Mouse (Mus musculus) heart, embryonic 14.5 days (tissue): Measurements from ENCODE around the gene Klc1. TPM values are rescaled to one million over a fixed set of nuclear protein-coding genes. Genes with fewer than 3 reads are reported as not detected.

Source experiments
- ATAC-seq: fragments of 200-750 bp; cut with Nextera tagmentation; 2 replicates; pipeline ENCODE4 v1.8.0; 2017; ENCODE audit warnings: low read depth, moderate TSS enrichment; ENCODE audit not compliant: insufficient number of reproducible peaks, insufficient read depth, low FRiP score
- H3K27ac ChIP-seq, 2 experiments: fragments of 200-500 bp in 1 of 2; fragments of 300-500 bp in 1 of 2; sonication (generic) in 1 of 2; replicated peaks in 1 of 2; 2 replicates each; pipeline ENCODE4 v1.5.1; 2012 to 2014; ENCODE audit warnings: low read depth in 2 of 2, low read length in 2 of 2, control low read depth in 1 of 2, mild to moderate bottlenecking in 1 of 2, mixed read lengths in 1 of 2; ENCODE audit not compliant: control insufficient read depth in 1 of 2, insufficient read depth in 1 of 2
- H3K27me3 ChIP-seq: fragments of 300-500 bp; sonication (generic); 2 replicates; pipeline ENCODE4 v1.6.1; 2014; ENCODE audit warnings: mild to moderate bottlenecking, low read length, control low read depth; ENCODE audit not compliant: control insufficient read depth, insufficient read depth
- H3K36me3 ChIP-seq: fragments of 300-500 bp; sonication (generic); 2 replicates; pipeline ENCODE4 v1.6.1; 2014; ENCODE audit warnings: mild to moderate bottlenecking, control low read depth, low read length, mixed read lengths; ENCODE audit not compliant: control insufficient read depth, insufficient read depth
- H3K4me1 ChIP-seq, 2 experiments: fragments of 200-500 bp in 1 of 2; fragments of 300-500 bp in 1 of 2; sonication (generic) in 1 of 2; 2 replicates each; pipeline ENCODE4 v1.6.1; 2012 to 2014; ENCODE audit warnings: low read length in 2 of 2, control low read depth in 1 of 2, mixed read lengths in 1 of 2; ENCODE audit not compliant: control insufficient read depth in 2 of 2, insufficient read depth in 2 of 2
- H3K4me2 ChIP-seq: fragments of 300-500 bp; sonication (generic); 2 replicates; pipeline ENCODE4 v1.6.1; 2014; ENCODE audit warnings: mild to moderate bottlenecking, low read length
- H3K4me3 ChIP-seq, 2 experiments: fragments of 200-500 bp in 1 of 2; fragments of 300-500 bp in 1 of 2; sonication (generic) in 1 of 2; 2 replicates each; pipeline ENCODE4 v1.5.1; 2012 to 2014; ENCODE audit warnings: low read length in 2 of 2, mild to moderate bottlenecking in 2 of 2, control low read depth in 1 of 2, low read depth in 1 of 2, moderate library complexity in 1 of 2; ENCODE audit not compliant: control insufficient read depth in 1 of 2, insufficient read depth in 1 of 2
- H3K9ac ChIP-seq: fragments of 300-500 bp; sonication (generic); 2 replicates; pipeline ENCODE4 v1.6.1; 2014; ENCODE audit warnings: mild to moderate bottlenecking, low read length
- H3K9me3 ChIP-seq: fragments of 300-500 bp; sonication (generic); 2 replicates; pipeline ENCODE4 v1.6.1; 2016; ENCODE audit warnings: low read length, control low read depth; ENCODE audit not compliant: control insufficient read depth
- WGBS: fragments of 180-500 bp; shearing (Covaris S2); extraction: QIAGEN DNeasy Blood & Tissue Kit; methylation state at CpG from one replicate; pipeline ENCODE4 v1.1.7; 2014; 5-methylcytosine and 5-hydroxymethylcytosine counted together
- polyA plus RNA-seq: library from polyadenylated mRNA; unstranded; fragments of >200 nt; fragmentation: Nextera tagmentation; extraction: Ambion mirVana; gene quantifications from 2 replicates; pipeline ENCODE4 v1.2.1, GENCODE M21; 2014

Klc1 gene
- polyA plus RNA-seq, 1 experiment from 2014 or later = 118 TPM

GRCm38 (mm10) chr12:111756082-111756697 lies 2.5 kb upstream of the Klc1 start:
- Histone ChIP-seq H3K27ac (no peak overlapping the region), H3K36me3 (no peaks in the 10 kb centered on the region), H3K4me1 (peaks cover 10 to 29% of the 10 kb centered on the region in 2 experiments), H3K4me3 (no peak overlapping the region), H3K27me3 (no peaks in the 10 kb centered on the region), H3K9ac (no peak overlapping the region), H3K9me3 (no peaks in the 10 kb centered on the region), H3K4me2 (no peak overlapping the region)
- ATAC-seq = no peak
- 60% methylated on average over 4 of the region's 4 CpGs for WGBS

GRCm38 (mm10) chr12:111756698-111757082 lies 2.0 kb upstream of the Klc1 start:
- WGBS = 14% methylated on average over 5 of the region's 5 CpGs
- no peak for ATAC-seq
- Histone ChIP-seq H3K27ac (no peak overlapping the region), H3K4me1 (peaks cover 10 to 30% of the 10 kb centered on the region in 2 experiments), H3K4me2 (no peak overlapping the region), H3K9ac (no peak overlapping the region), H3K4me3 (no peak overlapping the region), H3K36me3 (no peaks in the 10 kb centered on the region), H3K27me3 (no peaks in the 10 kb centered on the region), H3K9me3 (no peaks in the 10 kb centered on the region)

GRCm38 (mm10) chr12:111757561-111758325 lies 906 bp upstream of the Klc1 start:
- H3K27me3 ChIP-seq = no peaks in the 10 kb centered on the region
- ATAC-seq = no peak
- H3K9me3 ChIP-seq = no peaks in the 10 kb centered on the region
- H3K27ac ChIP-seq = peak overlapping the region in 1 of 2 experiments; percentile 76; a peak in 1 of 4 replicates
- peak overlapping the region; percentile 99 for H3K4me2 ChIP-seq
- WGBS = 59% methylated on average over 10 of the region's 10 CpGs
- peak overlapping the region; percentile 98 for H3K9ac ChIP-seq
- peaks cover 13 to 37% of the 10 kb centered on the region in 2 experiments for H3K4me1 ChIP-seq
- peak overlapping the region; percentile 84 to 95 for H3K4me3 ChIP-seq
- no peaks in the 10 kb centered on the region for H3K36me3 ChIP-seq

- WGBS = 2% methylated on average over 34 of the region's 35 CpGs
- Histone ChIP-seq H3K4me3 (peak overlapping the region; percentile 84 to 95), H3K9me3 (no peaks in the 10 kb centered on the region), H3K36me3 (0 out of 2 replicates have a peak, but pooled peaks cover 7% of the 10 kb centered on the region), H3K4me2 (peak overlapping the region; percentile 99), H3K4me1 (peaks cover 13 to 31% of the 10 kb centered on the region in 2 experiments), H3K9ac (peak overlapping the region; percentile 98), H3K27ac (peak overlapping the region; percentile 76), H3K27me3 (no peaks in the 10 kb centered on the region)
- ATAC-seq = peak; percentile 48
Observed at GRCm38 (mm10) chr12:111759176-111760061, 770 bp downstream of the Klc1 start.

GRCm38 (mm10) chr12:111760306-111760908 lies 1.8 kb downstream of the Klc1 start:
- Histone ChIP-seq H3K36me3 (0 out of 2 replicates have a peak, but pooled peaks cover 7% of the 10 kb centered on the region), H3K4me1 (peaks cover 10 to 31% of the 10 kb centered on the region in 2 experiments), H3K4me3 (peak overlapping the region in 1 of 2 experiments; percentile 95; a peak in 2 of 4 replicates), H3K27me3 (no peaks in the 10 kb centered on the region), H3K27ac (no peak overlapping the region; a peak in 1 of 4 replicates), H3K4me2 (peak overlapping the region; percentile 99), H3K9ac (peak overlapping the region; percentile 98), H3K9me3 (no peaks in the 10 kb centered on the region)
- 56% methylated on average over 7 of the region's 7 CpGs for WGBS
- no peak for ATAC-seq

GRCm38 (mm10) chr12:111762620-111763280 lies 4.1 kb downstream of the Klc1 start:
- WGBS = 82% methylated on average over 13 of the region's 13 CpGs
- no peaks in the 10 kb centered on the region for H3K27me3 ChIP-seq
- H3K9ac ChIP-seq = no peak overlapping the region
- H3K4me3 ChIP-seq = no peak overlapping the region
- no peaks in the 10 kb centered on the region for H3K9me3 ChIP-seq
- peaks cover 23 to 50% of the 10 kb centered on the region in 2 experiments for H3K4me1 ChIP-seq
- H3K27ac ChIP-seq = no peak overlapping the region
- no peak overlapping the region for H3K4me2 ChIP-seq
- 0 out of 2 replicates have a peak, but pooled peaks cover 7% of the 10 kb centered on the region for H3K36me3 ChIP-seq
- ATAC-seq = no peak
